Mouse (Mus musculus): ENCODE results near the gene Whamm. TPM values are rescaled to one million over a fixed set of nuclear protein-coding genes. Genes with fewer than 3 reads are reported as not detected.
A peak's percentile ranks its signal among the peaks of the same experiment; 100 is the strongest.

Gene Whamm
- polyA plus RNA-seq, 1 experiment from 2014 or later: 7.0 TPM

GRCm38 (mm10) chr7:81566892-81567291 is 4.2 kb upstream of the Whamm start, which contains the start of gene Fsd2:
TSS of gene Fsd2 (minus strand) at chr7:81566944.
- no peak for ATAC-seq
- DNase-seq: no peak
- WGBS (ENCODE audit: insufficient replicate concordance): 81% methylated on average over 9 of the region's 9 CpGs
- TF ChIP-seq CTCF (IDR thresholded peaks at IDR 0.05; ENCODE audit: low read depth) (no peak), EP300 (IDR thresholded peaks at IDR 0.05; ENCODE audit: low read depth) (no peak)
- Histone ChIP-seq H3K27me3 (ENCODE audit: insufficient read depth, low read length) (no peaks in the 10 kb centered on the region), H3K4me1 (ENCODE audit: insufficient read depth) (0 out of 2 replicates have a peak, but pooled peaks cover 4% of the 10 kb centered on the region), H3K36me3 (replicated peaks; ENCODE audit: insufficient read depth, low read length) (no peaks in the 10 kb centered on the region), H3K9ac (replicated peaks) (no peak within 1 kb of the TSS), H3K9me3 (ENCODE audit: low read length) (no peaks in the 10 kb centered on the region), H3K4me3 (ENCODE audit: low read depth, low read length) (no peak within 1 kb of the TSS), H3K27ac (ENCODE audit: low read depth) (no peak within 1 kb of the TSS), H3K4me2 (ENCODE audit: low read depth, low read length) (no peak within 1 kb of the TSS)

- no peaks in the 10 kb centered on the region for H3K9me3 ChIP-seq (ENCODE audit: low read length)
- peak; percentile 8 for DNase-seq
- H3K9ac ChIP-seq (replicated peaks): no peak overlapping the region
- 0 out of 2 replicates have a peak, but pooled peaks cover 4% of the 10 kb centered on the region for H3K4me1 ChIP-seq (ENCODE audit: insufficient read depth)
- H3K36me3 ChIP-seq (replicated peaks; ENCODE audit: insufficient read depth, low read length): no peaks in the 10 kb centered on the region
- H3K27ac ChIP-seq (ENCODE audit: low read depth): no peak overlapping the region
- no peaks in the 10 kb centered on the region for H3K27me3 ChIP-seq (ENCODE audit: insufficient read depth, low read length)
- ATAC-seq: no peak
- H3K4me2 ChIP-seq (ENCODE audit: low read depth, low read length): no peak overlapping the region
- H3K4me3 ChIP-seq (ENCODE audit: low read depth, low read length): no peak overlapping the region
- 82% methylated on average over 5 of the region's 5 CpGs for whole genome bisulfite sequencing (ENCODE audit: insufficient replicate concordance)
- TF ChIP-seq CTCF (IDR thresholded peaks at IDR 0.05; ENCODE audit: low read depth) (no peak), EP300 (IDR thresholded peaks at IDR 0.05; ENCODE audit: low read depth) (no peak)
Observed at GRCm38 (mm10) chr7:81567396-81567795, 3.7 kb upstream of the Whamm start.

- 97% methylated on average over 1 of the region's 1 CpGs for WGBS (ENCODE audit: insufficient replicate concordance)
- no peak overlapping the region for H3K27ac ChIP-seq (ENCODE audit: low read depth)
- H3K9me3 ChIP-seq (ENCODE audit: low read length): no peaks in the 10 kb centered on the region
- peaks cover 6% of the 10 kb centered on the region for H3K36me3 ChIP-seq (replicated peaks; ENCODE audit: insufficient read depth, low read length)
- H3K4me2 ChIP-seq (ENCODE audit: low read depth, low read length): no peak overlapping the region
- no peaks in the 10 kb centered on the region for H3K27me3 ChIP-seq (ENCODE audit: insufficient read depth, low read length)
- ATAC-seq (no peak), DNase-seq (no peak)
- no peak overlapping the region for H3K9ac ChIP-seq (replicated peaks)
- TF ChIP-seq EP300 (IDR thresholded peaks at IDR 0.05; ENCODE audit: low read depth): no peak
- TF ChIP-seq CTCF (IDR thresholded peaks at IDR 0.05; ENCODE audit: low read depth): no peak
- H3K4me1 ChIP-seq (ENCODE audit: insufficient read depth): peaks cover 13% of the 10 kb centered on the region
- H3K4me3 ChIP-seq (ENCODE audit: low read depth, low read length): no peak overlapping the region
Observed at GRCm38 (mm10) chr7:81569851-81570250, 1.2 kb upstream of the Whamm start.

- DNase-seq (peak; percentile 9), ATAC-seq (no peak)
- Histone ChIP-seq H3K4me2 (ENCODE audit: low read depth, low read length) (no peak overlapping the region), H3K27ac (ENCODE audit: low read depth) (0 out of 2 replicates have a peak overlapping the region, but pooled peaks have one; percentile 98), H3K4me1 (ENCODE audit: insufficient read depth) (peaks cover 13% of the 10 kb centered on the region), H3K4me3 (ENCODE audit: low read depth, low read length) (no peak overlapping the region), H3K36me3 (replicated peaks; ENCODE audit: insufficient read depth, low read length) (peaks cover 10% of the 10 kb centered on the region), H3K9me3 (ENCODE audit: low read length) (no peaks in the 10 kb centered on the region), H3K9ac (replicated peaks) (no peak overlapping the region), H3K27me3 (ENCODE audit: insufficient read depth, low read length) (no peaks in the 10 kb centered on the region)
- 95% methylated on average over 3 of the region's 3 CpGs for WGBS (ENCODE audit: insufficient replicate concordance)
- no peak for TF ChIP-seq CTCF (IDR thresholded peaks at IDR 0.05; ENCODE audit: low read depth)
- no peak for TF ChIP-seq EP300 (IDR thresholded peaks at IDR 0.05; ENCODE audit: low read depth)
Observed at GRCm38 (mm10) chr7:81570271-81570670, 795 bp upstream of the Whamm start.

- H3K27me3 ChIP-seq (ENCODE audit: insufficient read depth, low read length): no peaks in the 10 kb centered on the region
- H3K4me1 ChIP-seq (ENCODE audit: insufficient read depth): peaks cover 13% of the 10 kb centered on the region
- DNase-seq: no peak
- H3K9ac ChIP-seq (replicated peaks): no peak overlapping the region
- no peak; the same call in 1 of the 2 replicates for ATAC-seq
- peak overlapping the region; percentile 72 for H3K4me2 ChIP-seq (ENCODE audit: low read depth, low read length)
- 6% methylated on average over 5 of the region's 5 CpGs for WGBS (ENCODE audit: insufficient replicate concordance)
- peak; percentile 48 for TF ChIP-seq CTCF (IDR thresholded peaks at IDR 0.05; ENCODE audit: low read depth)
- TF ChIP-seq EP300 (IDR thresholded peaks at IDR 0.05; ENCODE audit: low read depth): peak; percentile 25; the same call in 1 of the 2 replicates
- peaks cover 14% of the 10 kb centered on the region for H3K36me3 ChIP-seq (replicated peaks; ENCODE audit: insufficient read depth, low read length)
- H3K4me3 ChIP-seq (ENCODE audit: low read depth, low read length): peak overlapping the region; percentile 85
- no peaks in the 10 kb centered on the region for H3K9me3 ChIP-seq (ENCODE audit: low read length)
- H3K27ac ChIP-seq (ENCODE audit: low read depth): 0 out of 2 replicates have a peak overlapping the region, but pooled peaks have one; percentile 98
Observed at GRCm38 (mm10) chr7:81570752-81571107, 336 bp upstream of the Whamm start.

GRCm38 (mm10) chr7:81571941-81572441 is 925 bp downstream of the Whamm start:
- WGBS (ENCODE audit: insufficient replicate concordance): 7% methylated on average over 15 of the region's 15 CpGs
- ATAC-seq: peak; percentile 12; the same call in 1 of the 2 replicates
- no peak for TF ChIP-seq EP300 (IDR thresholded peaks at IDR 0.05; ENCODE audit: low read depth)
- TF ChIP-seq CTCF (IDR thresholded peaks at IDR 0.05; ENCODE audit: low read depth): no peak

More at GRCm38 (mm10) chr7:81571941-81572441, 925 bp downstream of the Whamm start:
- Histone ChIP-seq H3K9ac (replicated peaks) (peak overlapping the region; percentile 94), H3K4me2 (ENCODE audit: low read depth, low read length) (peak overlapping the region; percentile 72), H3K27me3 (ENCODE audit: insufficient read depth, low read length) (no peaks in the 10 kb centered on the region), H3K4me3 (ENCODE audit: low read depth, low read length) (peak overlapping the region; percentile 85), H3K27ac (ENCODE audit: low read depth) (peak overlapping the region; percentile 98), H3K9me3 (ENCODE audit: low read length) (no peaks in the 10 kb centered on the region), H3K36me3 (replicated peaks; ENCODE audit: insufficient read depth, low read length) (peaks cover 23% of the 10 kb centered on the region), H3K4me1 (ENCODE audit: insufficient read depth) (peaks cover 17% of the 10 kb centered on the region)
- peak; percentile 34 for DNase-seq

Measured in liver, postnatal 0 days (tissue).